Mouse (Mus musculus) right cerebral cortex, postnatal 25 days (tissue): ENCODE results near the gene Wrnip1.

Experiments
- DNase-seq: peaks from one replicate; pipeline ENCODE4 v3.0.0; 2022

The Wrnip1 gene

DNA sequence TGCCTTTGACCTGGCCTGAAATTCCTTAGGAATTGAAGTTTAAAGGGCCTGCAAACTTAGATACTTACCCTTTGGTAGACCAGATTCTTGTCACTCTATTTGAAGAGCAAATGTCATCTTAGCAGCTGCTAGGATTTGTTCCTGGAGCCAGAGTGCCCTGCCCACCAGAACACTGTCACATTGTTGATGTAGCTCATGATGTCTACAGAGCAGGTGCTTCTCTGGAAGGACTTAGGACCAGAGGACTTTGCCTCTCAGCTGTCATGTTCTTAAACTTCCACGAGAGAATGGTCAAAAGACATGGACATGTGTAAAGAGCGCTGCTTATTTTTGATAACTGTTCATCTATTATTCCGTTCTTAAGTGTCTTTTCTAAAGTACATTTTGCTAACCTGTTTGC is 17.4 kb downstream of the Wrnip1 start:
- no peak for DNase-seq

DNA sequence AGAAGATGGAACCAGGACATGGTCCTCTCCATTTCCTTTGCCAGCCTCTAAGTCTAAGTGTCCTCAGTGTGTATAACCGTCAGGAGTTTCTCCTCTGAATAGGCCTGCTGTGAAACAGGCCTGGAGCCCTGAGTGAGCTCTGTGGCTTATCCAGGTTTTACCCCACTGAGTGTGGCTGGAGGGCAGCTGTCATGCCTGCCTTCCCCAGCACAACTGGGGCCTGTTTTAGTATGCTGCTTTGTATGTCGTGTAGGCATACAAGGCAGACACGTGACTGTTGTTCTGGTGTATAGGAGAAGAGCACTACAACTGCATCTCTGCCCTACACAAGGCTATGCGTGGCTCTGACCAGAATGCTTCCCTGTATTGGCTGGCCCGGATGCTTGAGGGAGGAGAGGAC is 18.1 kb downstream of the Wrnip1 start:
- no peak for DNase-seq

GRCm38 (mm10) chr13:32821671-32822070 is 19.8 kb downstream of the Wrnip1 start:
- DNase-seq = no peak

DNA sequence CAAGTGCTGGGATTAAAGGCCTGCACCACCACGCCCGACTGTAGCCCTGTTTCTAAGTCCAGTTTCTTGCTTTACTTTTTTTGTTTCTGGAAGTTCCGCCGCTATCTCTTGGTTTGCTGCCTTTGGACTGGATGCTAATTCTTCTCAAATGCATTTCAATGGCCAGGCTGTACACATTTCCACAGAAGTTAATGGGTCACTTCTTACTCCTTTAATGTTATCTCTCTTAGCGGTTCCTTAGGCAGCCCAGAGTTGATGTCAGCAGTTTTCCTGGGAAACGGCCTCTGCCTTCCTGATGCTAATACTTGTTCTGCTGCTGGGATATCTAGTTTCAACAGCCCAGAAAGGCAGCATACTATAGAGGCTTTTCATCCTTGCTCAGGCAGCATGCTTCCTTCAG is 21.3 kb downstream of the Wrnip1 start:
- DNase-seq = no peak

DNA sequence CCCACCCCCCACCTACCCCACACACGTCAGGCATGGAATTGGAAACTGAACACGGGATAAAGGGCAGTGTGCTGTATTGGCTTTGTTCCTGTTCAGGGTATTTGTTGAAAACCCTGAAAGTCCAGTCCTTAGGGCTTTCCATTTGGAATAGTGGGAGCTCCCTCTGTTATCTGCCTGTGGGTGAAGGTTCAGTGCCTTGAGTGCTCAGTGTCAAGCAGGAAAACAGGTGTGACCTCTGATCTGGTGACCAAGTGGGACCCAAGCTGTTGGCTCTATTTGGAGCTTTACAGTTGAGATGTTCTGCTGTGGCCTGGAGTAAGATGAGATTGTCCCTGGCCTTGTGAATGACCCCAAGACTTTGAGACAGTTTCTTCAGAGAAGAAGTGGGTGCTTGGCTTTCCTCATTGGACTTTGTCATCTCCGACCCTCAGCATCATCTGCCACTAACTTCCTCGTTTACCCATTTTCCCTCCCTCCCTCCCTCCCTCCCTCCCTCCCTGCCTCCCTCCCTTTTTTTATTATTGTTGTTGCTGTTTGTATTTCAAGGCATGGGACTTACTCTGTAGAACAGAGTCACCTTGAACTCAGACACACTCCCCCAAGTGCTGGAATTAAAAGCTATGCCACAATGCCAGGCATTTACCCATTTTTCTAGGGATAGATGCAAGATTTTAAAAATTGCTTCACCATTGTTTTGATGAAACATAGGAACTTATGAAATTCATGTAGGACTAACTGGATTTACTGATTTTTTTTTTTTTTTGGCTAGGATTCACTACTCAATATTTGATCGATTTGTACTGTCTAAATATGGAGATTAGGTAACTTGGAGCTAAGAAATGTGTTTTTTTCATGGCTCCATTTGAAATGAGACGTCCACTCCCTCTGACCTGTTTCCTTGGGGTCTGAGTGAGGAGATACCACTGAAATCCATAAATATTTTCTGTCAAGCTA is 22.8 kb downstream of the Wrnip1 start:
- no peak for DNase-seq

GRCm38 (mm10) chr13:32825546-32825945 is 23.7 kb downstream of the Wrnip1 start:
- no peak for DNase-seq

- DNase-seq = no peak
These were observed 25.4 kb downstream of the Wrnip1 start for GRCm38 (mm10) chr13:32827111-32827822.

DNA sequence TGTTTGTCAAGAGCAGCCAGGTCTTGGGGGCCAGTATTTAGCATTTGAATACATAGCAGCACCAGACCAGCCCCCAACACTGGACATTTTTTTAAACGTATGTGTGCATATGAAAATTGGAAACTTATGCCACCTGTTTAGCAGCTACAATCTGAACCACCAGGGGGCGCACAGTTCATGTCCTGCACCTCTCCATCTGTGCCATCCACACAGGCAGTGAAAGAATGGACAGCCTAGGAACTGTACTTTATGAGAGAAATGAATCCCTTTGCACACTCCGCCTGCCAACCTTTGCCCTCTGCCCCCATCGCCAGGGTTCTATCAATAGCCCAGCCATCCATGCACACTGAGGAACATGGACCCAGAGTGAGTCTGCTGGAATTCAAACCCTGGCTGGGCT is 26.1 kb downstream of the Wrnip1 start:
- DNase-seq = no peak

DNA sequence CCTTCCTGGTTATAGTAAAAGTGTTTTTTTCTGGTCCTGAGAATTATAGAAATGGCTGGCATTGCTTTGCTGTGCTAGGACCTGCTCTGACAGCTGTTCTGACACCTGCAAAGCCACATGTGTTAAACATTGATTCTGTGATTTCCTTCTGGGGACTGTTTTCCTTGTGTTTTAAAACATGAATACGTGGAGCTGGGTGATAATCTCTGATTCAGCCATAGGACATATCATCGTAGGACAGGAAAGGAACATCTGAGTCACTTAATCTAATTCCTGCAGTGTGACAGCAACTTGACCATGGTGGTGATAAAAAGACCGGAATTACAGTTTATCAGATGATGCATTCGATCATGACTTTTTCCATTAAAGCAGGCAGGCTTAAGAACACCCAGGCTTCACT is 27.0 kb downstream of the Wrnip1 start:
- no peak for DNase-seq

DNA sequence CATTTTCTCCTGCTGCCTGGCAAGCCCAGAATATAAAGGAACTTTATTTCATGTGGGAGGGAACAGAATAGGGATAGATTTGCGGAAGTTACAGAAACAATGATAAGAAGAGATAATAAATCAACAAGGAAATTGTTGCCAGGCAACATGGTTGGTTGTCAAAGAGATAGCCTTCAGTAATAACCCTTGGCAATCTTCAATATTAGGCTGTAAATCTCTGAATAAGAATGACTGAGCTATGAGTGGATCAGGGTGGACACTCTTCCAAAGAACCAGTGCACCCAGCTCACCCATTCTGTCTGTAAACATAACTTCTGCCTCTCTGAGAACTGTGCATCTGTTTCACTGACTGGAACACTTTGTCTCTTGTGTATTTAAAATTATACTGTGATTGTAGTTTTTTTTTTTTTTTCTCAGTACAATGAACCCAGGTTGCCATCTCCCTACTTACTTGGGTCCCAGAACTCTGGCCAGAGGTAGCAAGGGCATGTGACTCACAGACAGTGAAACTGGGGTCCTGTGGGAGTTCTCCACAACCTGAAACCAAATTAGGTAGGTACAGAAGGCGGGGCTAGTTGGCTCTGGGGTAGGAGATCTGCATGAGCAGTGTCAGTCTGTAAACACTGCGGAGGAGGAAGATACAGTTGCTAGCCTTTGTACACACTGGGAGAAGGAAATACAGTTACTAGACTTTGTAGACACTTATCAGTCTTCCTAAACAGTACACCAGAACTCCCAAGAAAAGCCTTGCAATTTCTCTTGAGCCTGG is 29.9 kb downstream of the Wrnip1 start:
- no peak for DNase-seq

DNA sequence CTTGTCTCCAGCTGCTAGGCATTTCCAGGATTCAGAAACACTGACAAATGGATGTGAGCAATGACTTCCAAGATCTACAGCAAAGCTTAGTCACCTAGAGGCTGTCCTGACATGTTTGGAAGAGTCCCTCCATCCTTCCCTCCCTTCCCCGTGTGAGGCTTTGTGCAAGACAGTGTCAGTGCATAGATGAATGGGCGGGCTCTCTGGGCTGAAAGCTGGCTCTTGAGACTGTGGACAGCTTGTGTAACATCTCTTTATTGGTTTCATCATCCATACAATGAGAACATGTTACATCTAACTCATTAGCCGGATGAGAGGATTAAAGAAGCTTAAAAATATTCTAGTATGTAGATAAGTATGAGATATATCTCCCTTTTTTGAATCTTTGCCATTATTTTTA is 30.9 kb downstream of the Wrnip1 start:
- DNase-seq = no peak

DNA sequence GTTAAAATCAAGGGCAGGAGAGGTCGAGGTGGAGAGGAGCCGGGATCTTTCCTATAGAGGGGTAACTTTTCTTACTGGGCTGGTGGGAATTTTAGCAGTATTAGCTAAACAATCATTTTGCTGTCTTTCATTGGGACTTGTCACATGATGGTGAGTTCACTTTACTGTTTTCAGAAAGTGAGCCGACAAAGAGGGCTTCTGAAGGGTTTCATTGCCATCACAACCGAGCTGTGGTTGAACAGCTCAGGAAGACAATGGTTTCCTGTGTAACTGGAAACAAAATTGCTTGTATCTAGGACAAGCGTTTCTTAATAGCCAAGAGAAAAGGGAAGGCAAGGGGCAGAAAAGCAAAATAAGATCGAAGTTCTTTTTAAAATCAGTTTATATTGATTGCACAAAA is 31.4 kb downstream of the Wrnip1 start:
- no peak for DNase-seq

- no peak for DNase-seq
These were observed 32.7 kb downstream of the Wrnip1 start for GRCm38 (mm10) chr13:32834513-32834912.

DNA sequence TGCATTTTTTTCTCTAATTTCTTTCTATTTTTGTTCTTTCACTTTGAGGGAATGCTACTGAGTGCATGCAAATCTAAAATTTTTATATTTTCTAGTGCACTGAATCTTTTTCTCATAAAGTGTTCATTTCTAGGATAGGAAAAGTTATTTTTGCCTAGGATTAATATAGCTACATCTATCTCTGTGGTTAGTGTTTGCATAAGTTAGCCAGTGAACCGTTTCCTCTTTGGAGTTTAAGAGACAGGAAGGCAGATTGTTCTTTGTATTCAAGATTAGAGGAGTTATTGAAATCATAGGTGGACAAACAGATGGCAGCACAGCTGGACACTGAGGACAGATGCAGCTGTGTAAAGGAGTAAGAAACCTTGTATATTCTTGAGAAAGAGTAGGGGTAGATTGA is 37.5 kb downstream of the Wrnip1 start:
- no peak for DNase-seq

GRCm38 (mm10) chr13:32841349-32841748 is 39.5 kb downstream of the Wrnip1 start:
- DNase-seq = no peak

DNA sequence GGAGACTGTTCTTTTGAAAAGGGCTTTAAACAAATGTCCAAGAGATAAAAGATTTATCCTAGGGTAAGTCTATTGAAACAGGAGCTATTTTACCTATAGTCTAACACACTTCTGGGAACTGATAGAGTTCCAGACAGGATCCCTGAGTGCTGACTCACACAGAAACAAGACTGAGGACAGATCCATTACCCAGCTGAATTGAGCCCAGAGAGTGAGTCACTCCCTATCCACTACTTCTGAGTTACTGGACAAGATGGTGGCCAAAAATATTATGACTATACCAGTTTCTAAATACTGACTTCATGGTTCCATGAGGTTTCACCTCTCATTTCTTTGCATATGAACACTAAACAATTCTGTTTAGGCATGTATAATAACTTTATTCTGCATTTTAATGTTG is 44.4 kb downstream of the Wrnip1 start:
- DNase-seq = no peak

DNA sequence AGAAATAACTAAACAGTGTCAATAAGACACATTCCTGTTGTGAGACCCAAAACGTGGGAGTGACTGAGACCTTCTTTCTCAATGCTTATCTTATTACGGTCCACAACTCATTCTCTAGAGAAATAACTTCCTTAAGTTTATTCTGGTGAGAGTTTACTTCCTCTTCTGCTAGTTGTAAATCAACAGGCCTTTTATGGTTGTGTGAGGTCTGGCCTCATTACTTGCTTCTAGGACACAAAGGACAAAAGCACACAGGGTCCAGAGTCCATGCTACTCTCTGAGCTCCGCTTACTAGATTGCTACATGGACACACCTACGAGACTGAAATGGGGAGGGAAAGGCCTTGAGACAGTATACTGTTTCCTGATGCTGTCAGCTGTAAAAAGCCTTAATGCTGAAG is 47.3 kb downstream of the Wrnip1 start:
- DNase-seq = no peak

DNA sequence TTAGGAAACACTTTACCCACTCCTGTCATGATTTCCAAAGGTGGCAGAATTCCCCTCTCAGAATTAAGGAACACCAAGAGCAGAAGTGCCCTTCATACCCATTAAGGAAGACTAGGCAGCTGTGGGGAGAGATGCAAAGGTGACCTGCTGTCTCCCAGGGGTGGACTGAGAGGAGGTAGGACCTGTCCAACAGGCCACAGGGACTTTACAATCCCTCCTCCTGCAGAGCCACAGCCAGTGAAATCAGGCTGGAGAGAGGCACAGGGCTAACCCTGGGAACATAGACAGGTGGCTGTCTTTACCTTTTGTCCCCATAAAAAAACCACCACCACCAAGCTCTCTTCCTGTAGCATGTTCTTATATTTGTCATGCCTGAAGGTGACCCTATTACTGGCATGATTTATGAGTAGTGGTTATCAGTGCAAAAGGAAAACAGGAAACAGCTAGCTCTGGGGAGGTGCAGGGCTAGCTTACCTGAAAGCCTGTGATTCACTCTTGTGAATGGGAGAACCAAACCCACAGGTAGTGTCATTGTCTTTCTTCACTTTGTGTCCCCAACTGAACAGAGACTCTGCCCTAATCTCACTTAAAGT is 47.8 kb downstream of the Wrnip1 start:
- no peak for DNase-seq

GRCm38 (mm10) chr13:32850156-32850555 is 48.3 kb downstream of the Wrnip1 start:
- no peak for DNase-seq

- DNase-seq = no peak
These were observed 49.0 kb downstream of the Wrnip1 start, which contains the start of gene Serpinb1a for GRCm38 (mm10) chr13:32850668-32851404. Serpinb1a (minus strand) TSS chr13:32851185.

DNA sequence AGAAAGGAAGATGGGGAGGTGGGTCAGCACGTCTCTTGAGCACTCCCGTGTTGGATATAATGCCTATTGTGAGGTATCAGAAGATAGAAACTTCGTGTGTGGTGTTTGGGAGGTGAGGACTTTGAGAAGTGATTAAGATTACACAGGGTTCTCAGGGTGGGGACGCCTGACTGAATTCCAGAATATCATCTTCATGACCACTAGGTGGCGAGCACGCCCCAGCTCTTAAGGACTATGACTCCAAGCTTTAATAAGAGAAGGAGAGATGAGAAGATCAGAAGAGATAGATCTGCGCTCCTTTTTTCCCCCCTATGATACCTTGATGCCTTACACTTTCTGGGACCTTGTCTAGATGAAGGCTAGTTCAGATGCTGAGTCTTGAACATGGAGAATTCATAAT is 50.1 kb downstream of the Wrnip1 start:
- DNase-seq = no peak

GRCm38 (mm10) chr13:32852539-32852938 is 50.7 kb downstream of the Wrnip1 start:
- DNase-seq = no peak
